Mouse (Mus musculus): Measurements from ENCODE around the gene Pklr.

Gene Pklr

GRCm38 (mm10) chr3:89135958-89136357, at the start of gene Pklr:
Pklr (plus strand) TSS chr3:89136142.
- no peak for DNase-seq (ENCODE audit: low read depth, low spot score)

DNA sequence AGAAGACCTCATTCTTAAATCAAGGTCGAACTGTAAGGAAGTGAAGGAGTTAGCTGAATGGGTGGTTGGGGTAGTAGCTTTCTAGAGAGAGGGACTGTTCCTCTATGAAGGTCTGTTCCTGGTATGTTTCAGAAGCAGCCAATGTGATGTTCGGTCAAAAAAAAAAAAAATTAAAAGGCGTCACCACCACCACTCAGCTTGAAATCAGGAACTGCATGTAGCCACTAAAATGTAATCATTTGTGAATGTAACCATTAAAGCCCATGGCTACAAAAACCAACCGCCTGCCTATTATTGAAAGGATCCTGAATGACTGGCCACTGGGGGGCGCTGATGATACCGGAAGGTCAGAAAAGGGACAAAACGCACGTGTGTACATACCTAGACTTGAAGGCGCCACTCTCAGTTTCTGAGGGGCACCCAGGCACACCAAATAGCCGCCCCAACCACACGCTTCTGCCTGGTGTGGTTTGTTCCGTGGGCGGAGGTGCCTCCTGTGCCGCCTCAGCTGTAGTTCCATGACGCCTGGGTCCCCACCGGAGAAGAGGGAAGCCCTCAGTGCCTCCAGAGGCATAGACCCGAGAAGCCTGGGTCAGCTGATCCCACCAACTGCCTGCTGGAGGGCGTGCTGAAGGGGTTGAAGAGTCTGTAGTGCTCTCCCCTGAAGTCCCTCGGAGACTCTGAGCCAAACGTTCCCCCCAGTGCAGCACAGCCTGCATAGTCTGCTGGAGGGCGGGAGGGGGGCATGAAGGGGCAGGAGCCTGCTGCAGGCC, 48.4 kb upstream of the Pklr start:
- DNase-seq (ENCODE audit: low read depth, low spot score) = peak; percentile 92

- DNase-seq (ENCODE audit: low read depth, low spot score) = no peak
Observed at GRCm38 (mm10) chr3:89088974-89089373, 47.0 kb upstream of the Pklr start.

- peak; percentile 96 for DNase-seq (ENCODE audit: low read depth, low spot score)
Observed at GRCm38 (mm10) chr3:89089882-89090591, 45.9 kb upstream of the Pklr start.

DNA sequence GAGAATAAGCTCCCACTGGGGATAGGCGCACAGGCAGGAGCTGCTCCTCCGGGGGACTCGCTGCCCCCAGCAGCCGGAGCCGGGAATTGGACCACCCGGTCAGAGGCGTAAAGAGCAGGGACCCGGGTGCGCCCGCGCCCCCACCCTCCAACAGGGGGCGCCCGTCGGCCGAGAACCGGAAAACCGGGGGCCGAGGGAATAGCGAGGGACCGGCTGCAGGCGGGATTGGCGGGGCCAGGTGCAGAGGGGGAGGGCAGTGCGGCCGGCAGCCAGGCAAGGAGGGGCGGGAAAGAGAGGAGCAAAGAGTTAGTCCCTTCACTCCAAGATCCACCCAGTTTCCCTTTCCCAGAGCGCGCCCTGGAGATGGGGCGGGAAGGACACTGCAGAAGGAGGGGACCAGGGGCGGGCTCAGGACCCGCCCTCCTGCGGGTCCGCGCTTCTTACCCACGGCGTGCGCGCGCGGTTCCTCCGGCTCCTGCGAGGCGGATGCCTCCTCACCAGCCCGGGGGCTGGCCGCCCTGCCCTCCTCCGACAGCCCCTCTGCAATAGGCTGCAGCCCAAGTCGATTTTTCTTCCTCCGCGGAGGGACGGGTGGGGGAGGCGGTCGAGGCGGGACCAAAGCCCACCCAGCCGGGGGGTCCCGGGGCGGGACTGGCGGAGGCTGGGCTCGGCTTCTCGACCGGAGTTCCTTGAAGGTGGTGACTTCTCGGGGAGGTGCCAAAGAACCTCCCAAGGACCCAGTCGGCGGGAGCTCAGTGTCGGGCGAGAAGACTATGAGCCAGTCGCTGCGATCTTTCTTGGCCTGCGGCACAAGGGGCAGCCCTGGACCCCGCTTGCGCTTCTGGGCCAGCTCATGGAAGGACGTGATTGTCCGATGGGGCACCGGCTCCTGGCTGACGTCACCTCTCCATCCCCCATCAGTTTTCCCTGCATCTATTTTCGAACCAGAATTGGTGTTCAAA, 45.0 kb upstream of the Pklr start:
- DNase-seq (ENCODE audit: low read depth, low spot score) = peak; percentile 93

DNA sequence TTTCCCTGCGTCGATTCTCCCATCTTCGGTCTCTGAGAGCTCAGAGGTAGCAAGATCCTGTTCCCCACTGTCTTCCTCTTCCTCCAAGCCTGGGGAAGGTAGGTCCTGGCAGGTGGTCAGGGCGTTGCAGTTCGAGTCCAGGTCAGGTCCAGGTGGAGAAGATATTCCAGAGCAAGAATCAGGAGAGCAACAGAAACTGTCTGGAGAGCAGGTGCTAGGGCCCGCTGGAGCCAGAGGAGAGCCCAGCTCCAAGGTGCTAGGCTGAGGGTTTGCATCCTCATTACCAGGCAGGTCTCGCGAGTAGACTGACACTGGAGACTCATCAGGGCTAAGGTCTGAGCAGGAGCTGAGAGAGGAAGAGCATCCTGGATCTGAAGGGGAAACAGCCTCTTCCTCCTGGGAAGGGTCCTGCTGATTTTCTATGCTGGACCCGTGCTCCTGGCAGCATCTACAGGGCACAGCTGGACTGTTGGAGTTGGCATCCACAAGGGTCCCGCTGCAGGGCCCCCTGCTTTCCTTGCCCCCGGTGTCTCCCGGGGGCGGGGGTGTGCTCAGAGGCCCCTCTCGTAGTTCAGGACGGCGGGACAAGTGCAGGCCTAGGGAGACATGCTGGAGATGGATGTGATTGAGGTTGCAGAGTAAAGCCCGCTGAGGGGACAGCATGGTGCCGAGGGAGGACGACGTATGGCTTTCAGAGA, 44.0 kb upstream of the Pklr start:
- DNase-seq (ENCODE audit: low read depth, low spot score) = no peak

DNA sequence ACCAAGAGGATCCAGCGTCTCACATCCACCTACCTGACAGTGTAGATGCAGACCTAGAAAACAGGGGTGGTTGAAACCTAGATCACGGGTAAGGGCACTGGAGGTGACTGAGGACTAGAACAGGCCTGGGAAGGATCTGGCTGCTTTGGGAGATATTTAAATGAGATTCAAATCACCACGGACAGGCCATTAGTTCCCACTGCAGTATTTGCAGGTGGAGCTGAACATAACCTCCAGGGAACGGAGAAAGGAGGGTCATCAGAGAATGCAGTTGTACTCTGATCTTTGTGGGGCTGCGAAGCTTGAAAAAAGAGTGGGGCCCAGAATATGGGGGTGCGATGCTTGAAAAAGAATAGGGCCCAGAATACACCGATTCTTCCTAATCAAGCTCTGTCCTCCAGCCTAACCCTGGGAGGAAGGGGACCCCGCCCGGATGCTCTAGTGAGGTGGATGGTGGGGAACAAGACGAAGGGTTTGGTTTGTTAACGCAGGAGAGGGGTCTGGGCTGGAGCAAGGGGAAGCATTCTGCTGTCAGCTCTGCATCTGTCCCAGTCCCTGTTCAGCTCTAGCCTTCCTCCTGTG, 43.3 kb upstream of the Pklr start:
- no peak for DNase-seq (ENCODE audit: low read depth, low spot score)

DNA sequence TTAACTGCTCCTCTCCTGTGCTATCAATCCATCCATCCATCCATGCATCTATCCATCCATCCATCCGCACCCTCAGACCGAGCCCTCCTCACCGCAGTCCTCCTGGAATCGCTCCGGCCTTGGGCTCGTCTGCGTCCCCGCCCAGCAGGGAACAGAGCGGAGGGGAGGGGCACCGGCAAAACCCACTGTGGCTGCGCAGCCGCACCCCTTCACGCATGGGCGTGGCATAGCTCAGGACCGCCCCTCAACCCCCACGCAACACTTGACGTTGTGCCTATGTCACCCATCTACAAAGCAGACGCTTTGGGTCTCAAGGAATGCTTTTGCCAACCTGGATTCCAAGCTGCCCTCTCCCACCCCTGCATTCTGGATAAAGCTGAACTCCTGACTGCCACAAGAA, 42.8 kb upstream of the Pklr start, which contains the start of gene Rusc1:
TSS of gene Rusc1 (minus strand) at position 137 of the 400 bp plus-strand sequence.
- DNase-seq (ENCODE audit: low read depth, low spot score) = peak; percentile 86

DNA sequence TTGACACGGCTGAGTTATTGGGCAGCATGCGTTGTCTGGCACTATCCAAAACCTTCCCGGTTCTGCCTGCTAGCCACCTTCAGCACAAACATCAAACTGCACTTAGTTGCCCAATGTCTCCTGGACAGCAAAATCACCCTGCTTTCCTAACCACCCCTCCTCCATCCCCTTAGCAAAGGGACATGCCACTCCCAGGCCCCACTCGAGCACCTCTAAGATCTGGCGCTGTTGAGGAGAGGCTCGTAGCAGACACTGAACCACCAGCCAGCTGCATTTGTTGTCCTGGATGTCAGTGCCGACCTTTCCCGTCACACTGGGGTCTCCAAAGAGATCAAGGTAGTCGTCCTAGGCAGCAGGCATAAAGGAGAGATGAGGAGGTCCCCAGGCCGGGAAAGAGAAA, 41.9 kb upstream of the Pklr start:
- no peak for DNase-seq (ENCODE audit: low read depth, low spot score)

- no peak for DNase-seq (ENCODE audit: low read depth, low spot score)
Observed at GRCm38 (mm10) chr3:89100811-89101210, 35.1 kb upstream of the Pklr start, which contains the start of gene Gm43738. Gm43738 (minus strand) TSS chr3:89101099.

- no peak for DNase-seq (ENCODE audit: low read depth, low spot score)
Observed at GRCm38 (mm10) chr3:89101459-89101811, 34.5 kb upstream of the Pklr start.

GRCm38 (mm10) chr3:89101812-89102494, 34.0 kb upstream of the Pklr start, which contains the start of gene Fdps:
Fdps (minus strand) TSS chr3:89101959.
- DNase-seq (ENCODE audit: low read depth, low spot score) = peak; percentile 100

DNA sequence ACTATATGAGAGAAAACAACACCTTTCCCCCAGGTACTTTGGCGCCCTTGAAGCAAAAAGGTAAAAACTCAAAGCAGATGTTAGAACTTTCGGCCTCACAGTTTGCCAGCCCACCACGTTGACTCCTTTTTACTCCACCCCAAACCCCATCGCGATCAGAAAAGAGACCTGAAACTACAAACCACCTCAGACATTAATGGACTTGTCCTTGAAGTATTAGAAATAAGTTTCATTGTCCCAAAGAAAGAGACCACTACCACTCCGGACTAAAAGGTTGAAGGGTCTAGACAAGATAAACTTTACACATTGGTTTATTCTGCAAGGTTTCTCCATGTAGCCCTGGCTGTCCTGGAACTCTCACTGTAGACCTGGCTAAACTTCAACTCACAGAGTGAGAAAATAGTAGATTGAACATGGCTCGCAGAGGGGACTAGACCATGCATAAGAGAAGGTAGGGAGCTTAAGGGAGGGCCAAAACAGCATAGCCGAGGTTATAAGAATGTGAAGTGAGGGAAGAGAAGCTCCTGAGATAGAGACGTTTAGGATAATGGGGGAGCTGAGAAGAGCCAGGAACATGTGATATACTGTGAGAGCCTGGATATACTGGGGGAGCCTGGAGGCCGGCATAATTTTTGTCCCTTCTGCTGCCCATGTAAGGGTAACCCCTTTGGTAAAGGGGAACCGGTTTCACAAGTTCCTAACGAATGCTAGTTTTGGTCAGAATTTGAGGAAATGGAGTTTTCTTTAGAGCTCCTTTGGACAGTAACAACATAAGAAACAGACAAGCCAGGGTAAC, 33.2 kb upstream of the Pklr start:
- DNase-seq (ENCODE audit: low read depth, low spot score) = no peak

- no peak for DNase-seq (ENCODE audit: low read depth, low spot score)
Observed at GRCm38 (mm10) chr3:89103291-89103595, 32.7 kb upstream of the Pklr start.

GRCm38 (mm10) chr3:89106881-89107280, 29.1 kb upstream of the Pklr start:
- no peak for DNase-seq (ENCODE audit: low read depth, low spot score)

GRCm38 (mm10) chr3:89107545-89107944, 28.4 kb upstream of the Pklr start:
- no peak for DNase-seq (ENCODE audit: low read depth, low spot score)

DNA sequence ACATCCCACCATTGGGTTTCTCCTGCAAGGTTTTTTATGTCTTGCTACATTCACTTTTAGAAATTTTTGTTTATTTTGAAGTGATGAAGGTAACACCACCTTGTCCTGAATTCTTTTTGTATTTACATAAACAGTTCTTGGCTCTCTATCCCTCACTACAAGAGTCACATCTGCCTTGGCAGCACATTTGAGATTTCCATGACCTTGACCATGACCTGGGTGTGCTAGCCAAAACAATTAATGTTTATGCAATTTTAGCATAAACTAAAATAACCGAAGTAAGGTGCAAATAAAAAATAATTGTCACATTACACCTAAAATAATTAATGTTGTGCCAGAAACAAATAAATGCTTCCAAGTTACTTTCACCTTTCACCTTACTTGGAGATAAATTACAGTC, 27.8 kb upstream of the Pklr start:
- no peak for DNase-seq (ENCODE audit: low read depth, low spot score)

DNA sequence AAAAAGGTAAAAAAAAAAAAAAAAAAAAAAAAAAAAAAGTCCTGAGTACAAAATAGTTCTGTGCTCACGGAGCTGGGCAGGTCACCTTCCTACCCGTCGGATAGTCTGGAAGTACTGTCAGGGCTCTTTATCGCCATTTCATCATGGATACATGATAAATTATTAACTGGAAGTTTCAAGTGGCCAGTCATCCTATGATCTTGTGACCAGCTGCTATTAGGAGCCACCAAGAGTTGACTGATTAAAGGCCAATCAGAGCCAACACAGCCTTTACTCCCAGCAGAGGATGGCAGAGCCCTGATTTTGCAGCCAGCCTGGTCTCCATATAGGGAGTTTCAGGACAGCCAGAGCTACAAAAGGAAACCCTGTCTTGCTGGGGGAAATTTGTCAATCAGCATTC, 22.9 kb upstream of the Pklr start:
- no peak for DNase-seq (ENCODE audit: low read depth, low spot score)

DNA sequence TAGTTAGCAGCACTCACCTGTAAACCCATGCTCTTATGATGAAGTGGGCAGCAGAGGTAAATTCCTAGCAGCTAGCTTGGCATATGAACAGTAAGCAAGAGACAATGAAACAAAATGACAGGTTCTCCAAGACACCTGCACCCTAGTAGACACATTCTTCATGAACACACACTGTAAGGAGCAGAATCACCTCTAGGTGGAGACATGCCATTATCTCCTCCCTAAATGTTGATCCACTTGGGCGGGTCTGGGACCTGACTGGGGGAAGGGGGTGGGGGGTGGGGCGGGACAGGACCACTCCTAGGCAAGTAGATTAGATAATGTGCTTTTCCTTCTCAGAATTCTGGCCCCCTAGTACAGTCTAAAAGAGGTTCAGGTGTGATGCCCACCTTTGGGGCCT, 20.4 kb upstream of the Pklr start:
- DNase-seq (ENCODE audit: low read depth, low spot score) = peak; percentile 88

DNA sequence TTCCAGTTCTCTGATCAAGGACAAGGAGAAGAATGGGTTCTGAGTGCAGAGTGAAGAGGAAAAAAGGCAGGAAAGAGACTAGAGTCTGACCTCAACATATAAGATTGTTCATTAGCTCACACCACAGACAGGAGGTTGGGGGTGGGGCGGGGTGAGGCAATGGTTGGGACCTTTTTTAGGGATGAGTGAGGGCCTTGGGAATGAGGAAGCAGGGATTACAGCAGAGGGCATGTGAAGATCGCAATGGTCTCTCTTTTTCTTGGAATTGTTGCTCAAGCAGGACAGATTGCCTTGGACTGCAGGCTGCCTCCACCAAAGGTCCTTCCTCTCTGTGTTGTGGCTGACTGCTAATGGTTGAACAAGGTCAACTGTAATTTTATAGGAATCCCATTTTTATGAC, 12.6 kb upstream of the Pklr start:
- no peak for DNase-seq (ENCODE audit: low read depth, low spot score)
